Mouse (Mus musculus): ENCODE data around the gene Gpcpd1.
"Not testable (repeated sequence)": the region's sequence is repeated elsewhere in the genome, so short reads cannot be mapped to it uniquely, and the experiment has no call there.

Gene Gpcpd1

DNA sequence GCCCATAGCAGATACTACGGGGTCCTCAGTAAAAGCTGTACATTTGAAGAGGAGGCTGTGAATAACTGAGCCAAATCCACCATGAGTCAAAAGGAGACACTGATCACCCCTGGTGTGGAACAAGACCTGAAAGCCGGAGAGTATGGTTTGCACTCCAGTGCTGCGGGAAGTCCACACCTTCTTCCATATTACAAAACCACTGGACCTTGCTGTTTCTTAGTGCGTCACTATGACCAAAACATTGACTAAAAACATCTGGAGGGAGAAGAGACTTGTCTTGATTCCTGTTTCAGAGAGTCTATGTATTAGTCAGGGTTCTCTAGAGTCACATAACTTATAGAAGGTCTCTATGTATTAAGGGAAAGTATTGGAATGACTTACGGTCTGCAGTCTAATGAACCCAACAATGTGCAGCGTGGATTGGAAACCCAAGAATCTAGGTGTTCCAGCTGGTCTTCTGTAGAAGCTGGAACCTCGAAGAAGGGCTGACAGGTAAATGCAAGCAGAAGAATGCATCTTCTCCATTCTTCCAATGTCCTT lies at the start of gene Gpcpd1:
Gpcpd1 (minus strand) TSS at position 490 of the 540 bp plus-strand sequence.
- no peak for DNase-seq

DNA sequence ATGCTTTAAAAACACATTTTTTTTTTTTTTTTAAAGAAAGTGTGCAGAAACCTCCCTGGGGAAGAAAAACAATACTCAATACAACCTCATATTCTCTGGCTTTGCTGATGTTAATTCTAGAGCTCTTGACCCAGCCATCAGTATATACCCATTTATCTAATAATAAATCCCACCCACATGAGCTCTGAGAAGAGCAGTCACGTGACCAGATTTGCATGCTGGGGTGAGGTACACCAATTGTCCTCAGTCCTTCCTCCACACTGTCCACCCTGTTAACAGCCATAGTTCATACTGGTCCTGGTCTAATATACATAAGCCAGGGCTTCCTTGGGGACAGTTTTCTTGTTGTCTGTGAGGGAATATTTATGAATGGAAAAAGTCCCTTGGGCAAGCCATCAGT lies 49.0 kb upstream of the Gpcpd1 start:
- DNase-seq, result no peak

DNA sequence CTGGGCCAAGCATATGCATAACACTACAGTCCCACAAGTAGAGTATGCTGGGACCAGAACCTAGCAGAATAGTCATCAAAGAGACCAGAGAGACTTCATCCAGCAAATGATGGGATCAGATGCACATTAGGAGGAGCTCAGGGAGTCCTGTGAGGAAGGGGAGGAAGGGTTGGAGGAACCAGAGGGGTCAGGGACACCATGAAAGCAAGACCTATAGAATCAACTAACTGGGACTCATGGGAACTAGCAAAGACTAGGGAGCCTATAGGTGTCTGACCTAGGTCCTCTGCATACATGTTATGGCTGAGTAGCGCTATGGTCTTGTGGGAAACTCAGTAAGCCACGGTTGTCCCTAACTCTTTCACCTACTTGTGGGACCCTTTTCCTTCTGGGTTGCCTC lies 41.1 kb upstream of the Gpcpd1 start:
- no peak for DNase-seq

DNA sequence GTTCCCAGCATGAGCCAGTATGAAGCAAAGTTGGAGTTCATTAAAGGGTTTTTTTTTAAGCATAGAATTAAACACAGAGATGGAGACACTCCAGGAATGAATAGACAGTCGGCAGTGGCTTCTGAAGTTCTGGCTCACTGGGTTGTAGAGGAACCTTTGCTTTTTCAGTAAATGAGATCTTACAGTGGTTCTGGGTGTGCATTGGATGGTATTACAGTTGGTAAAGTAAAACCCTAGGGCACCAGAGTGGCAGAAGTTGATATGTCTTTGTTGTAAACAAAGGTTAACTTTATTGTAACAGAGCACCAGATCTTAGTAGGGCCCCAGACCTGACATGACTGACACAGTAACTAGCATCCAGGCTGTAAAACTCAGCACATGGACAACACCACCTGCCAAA lies 35.6 kb upstream of the Gpcpd1 start:
- no peak for DNase-seq

DNA sequence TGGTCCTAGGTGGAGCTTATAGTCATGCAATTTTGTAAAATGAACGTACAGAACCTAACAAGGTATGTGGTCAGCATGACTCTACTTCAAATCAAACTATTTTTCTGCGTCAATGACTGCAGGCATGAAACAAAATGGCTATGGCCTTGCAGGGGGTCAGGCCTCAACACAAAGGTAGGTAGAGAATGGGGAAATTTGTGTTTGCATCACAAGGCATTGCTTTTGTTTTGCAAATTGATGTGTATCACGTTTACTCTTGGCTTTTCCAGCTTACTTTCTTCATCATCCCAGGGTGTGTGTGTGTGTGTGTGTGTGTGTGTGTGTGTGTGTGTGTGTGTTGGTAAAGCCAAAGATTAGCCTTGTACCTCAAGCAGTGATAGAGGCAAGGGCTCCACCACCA lies 30.2 kb upstream of the Gpcpd1 start:
- no peak for DNase-seq

DNA sequence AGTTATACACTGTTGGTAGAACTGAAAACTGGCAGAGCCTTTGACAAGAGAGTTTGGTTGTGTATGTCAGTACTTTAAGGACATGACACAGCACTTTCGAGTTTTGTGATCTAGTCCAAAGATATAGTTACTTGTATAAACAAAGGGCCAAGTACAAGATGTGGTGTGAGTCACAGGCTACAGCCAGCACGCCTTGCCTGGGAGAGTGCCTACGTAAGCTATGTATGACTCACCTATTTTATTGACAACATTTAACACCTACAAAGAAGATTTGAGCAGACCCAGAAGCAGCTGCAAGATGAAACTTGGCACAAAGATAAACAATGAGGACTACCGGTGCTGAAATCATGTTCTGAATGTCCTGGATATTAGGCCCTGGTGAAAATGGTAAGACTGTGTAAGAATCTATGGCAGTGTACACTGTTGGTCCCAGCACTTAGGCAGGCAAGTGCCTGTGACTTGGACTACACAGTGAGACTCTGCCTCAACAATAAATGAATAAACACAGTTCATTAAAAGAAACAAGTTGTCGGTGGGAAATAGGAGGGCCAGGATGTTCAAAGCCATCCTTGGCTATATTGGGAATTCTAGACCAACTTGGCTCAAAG lies 26.2 kb upstream of the Gpcpd1 start:
- no peak for DNase-seq

DNA sequence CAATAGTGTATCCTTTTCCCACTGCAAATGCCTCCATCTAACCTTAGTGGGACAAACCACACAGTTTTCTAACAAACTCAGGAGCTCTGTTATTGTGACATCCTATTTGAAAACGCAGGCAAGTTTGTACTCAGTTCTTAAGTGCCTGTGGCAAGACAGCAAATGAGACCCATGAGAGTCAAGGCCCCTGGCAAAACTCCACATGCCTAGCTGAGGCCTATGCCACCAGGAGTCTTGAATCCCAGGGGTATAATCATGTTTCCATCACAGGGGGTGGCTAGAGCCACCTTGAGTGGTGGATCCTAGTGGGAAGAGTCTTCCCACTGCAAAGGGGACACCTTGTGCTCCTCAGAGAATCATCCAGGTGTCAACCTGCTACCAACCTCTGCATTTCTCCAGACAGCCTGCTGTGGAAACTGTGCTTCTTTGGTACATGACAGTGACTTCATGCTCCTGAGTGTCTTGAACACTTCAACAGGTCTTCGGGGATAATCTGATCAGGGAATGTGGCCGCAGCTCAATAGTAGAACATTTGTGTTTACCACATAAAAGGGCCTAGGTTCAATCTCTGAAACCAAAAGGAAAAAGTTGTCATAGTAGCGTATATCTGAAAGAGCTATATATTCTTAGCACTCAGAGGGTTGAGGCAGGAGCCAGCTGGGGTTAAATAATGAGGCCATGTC lies 24.2 kb upstream of the Gpcpd1 start:
- no peak for DNase-seq

DNA sequence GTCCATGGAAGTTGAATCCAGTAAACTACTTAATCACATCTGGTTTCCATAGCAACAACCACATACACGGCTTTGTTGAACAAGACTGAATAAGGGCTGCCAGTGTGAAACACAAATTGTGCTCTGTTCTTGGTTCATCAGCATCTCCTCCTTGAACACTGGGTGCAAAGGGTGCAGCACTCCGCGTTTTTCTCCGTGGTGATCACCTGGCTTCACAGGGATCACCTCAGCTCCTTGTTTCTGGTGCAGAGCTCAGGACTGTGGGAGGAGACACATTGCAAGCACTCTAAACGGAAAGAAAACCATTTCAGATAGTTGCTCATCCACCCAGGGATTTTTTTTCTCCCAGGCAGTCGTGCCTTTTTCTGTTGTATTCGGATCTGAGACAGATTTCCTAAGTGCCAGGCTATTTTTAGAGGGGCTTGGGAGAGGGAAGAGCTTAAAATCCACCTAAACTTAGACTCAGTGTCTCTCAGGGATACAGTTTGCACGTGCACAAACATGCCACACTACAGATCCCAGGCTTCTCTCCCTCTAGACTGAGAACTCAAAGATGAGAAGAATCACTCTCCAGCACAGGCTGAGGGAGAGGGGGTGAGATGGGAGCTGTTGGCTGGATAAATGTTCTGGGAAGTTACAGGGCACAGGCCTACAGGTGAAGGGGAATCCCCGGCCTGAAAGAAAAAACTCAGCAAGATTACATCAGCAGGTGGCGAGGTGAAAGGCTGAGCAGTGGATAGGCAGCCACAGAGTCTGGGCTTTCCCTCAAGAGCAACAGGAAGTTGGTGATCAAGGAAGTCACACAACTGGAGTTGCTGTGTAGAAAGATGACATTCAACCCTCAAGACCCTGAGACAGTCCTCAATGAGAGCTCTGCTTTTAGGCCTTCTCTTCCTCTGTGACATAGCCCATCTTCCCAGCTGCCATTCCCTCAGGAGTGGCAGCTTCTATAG lies 19.9 kb upstream of the Gpcpd1 start:
- peak; percentile 28 for DNase-seq

DNA sequence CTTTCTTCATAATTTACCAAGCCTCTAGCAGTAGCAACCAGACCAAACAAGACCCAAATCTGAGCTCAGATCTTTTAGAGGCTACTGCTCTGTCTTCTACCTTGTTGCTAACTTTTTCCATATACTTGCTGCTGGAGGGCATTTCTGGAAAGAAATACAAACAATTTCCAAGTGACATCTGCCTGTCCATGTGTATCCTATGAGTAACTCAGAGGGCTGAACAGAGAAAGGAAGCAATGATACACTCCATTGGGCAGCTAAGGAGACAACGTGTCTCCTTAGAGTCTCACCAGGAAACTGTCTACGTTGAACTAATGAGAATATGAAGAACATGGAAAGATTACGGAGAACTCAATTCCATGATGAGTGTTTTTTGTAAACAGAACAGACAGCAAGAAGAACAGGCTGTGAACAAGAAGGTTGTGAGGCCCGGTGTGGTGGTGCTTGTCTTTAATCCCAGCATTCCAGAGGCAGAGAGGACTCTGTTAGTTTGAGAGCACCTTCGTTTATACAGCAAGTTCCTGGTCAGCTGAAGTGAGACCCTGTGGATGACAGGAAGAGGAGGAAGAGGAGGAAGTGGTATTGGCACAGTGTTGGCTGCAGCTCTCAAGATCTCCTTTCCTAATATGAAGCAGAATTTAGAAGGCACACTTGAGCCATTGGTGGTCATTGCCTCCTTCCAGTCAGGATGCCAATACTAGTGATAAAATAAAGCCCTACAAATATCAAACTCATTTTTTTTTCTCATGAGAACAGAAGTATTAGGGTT lies 18.4 kb upstream of the Gpcpd1 start:
- DNase-seq, result no peak

DNA sequence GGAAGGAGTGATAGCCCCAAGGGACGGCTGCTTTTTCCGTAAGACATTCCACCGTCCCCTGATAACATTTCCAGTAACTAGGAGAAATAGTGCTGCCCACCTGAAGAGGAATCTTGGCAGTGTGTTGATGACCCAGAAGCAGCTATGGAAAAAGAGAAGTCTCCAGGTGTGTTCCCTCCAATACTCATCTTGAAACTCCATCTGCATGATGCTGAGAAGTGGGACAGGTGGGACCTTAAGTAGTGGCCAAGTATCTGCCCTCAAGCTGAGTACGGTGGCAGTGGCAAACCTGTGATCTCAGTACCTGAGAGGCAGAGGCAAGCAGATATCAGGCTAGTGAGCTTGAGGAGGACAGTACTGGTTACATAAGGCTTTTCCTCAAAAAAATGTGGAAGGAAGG lies 17.4 kb upstream of the Gpcpd1 start:
- DNase-seq, result no peak

DNA sequence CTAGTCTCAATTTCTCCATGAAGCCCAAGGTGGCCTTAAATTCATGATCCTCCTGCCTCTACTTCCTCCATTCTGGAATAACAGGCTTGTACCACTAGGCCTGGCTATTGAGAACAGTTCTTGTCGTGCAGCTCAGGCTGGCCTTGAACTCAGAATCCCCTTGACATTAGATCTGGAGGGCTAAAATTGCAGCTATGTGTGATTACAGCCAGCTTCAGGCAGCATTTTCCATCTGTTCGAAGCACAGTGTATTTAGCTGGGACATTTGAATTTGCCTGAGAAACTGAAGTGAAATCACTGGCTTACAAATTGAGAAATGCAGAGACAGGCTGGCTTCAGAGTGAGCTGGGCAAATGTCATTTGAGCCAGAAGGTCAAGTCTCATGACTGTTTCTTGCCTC lies 16.2 kb upstream of the Gpcpd1 start:
- no peak for DNase-seq

DNA sequence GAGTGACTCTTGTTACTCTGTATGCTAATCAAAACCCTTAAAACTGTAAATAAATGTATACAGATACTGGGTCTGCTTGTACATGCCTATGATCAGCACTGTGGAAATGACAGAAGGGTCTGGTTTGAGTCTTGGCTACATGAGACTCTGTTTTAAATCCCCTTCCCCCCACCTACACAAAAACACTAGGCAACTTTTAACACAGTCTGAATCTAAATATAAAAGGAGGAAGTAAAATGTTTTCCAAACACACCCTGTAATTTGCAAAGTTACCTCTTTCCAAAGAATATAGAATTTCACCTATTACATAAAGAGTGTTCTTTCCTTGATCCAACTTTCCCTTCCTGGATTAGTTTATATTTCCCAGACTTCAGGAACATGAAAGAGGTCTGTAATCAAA lies 14.2 kb upstream of the Gpcpd1 start:
- no peak for DNase-seq

DNA sequence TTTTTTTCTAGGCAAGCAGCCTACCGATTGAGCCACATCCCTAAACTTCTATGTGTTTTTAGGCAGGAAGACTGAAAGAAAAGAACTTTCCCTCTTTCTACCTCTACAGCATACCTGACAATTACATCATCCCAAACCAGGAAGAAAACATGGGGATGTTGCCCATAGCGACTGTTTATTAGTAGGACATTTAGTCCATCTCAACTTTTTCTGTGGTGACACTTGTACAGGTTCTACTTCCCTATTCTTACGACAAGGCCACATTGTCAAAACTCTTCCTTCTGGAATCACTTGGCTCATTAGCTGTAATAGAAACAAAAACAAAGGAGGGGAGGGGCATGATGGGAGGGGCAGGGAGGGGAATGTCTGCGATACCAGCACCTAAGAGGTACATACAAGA lies 12.6 kb upstream of the Gpcpd1 start:
- DNase-seq, result no peak

DNA sequence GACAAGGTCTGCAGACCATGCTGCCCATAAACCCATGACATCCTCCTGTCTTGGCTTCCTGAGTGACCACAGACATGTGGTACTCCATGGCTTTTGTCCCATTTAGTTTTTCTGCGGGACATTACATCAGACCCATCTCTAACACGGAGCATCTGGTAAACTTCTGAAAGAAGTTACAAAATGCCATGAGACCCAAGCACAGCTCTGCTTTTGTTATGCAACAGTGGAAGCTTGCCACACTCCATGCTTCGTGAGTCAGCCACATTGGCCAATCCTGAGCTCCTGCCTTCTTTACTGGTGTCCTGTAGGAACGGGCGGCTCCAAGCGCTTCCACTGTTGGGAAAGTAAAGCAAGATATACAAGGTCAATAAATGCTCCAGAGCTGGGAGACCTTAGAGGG lies 11.6 kb upstream of the Gpcpd1 start:
- DNase-seq, result no peak

DNA sequence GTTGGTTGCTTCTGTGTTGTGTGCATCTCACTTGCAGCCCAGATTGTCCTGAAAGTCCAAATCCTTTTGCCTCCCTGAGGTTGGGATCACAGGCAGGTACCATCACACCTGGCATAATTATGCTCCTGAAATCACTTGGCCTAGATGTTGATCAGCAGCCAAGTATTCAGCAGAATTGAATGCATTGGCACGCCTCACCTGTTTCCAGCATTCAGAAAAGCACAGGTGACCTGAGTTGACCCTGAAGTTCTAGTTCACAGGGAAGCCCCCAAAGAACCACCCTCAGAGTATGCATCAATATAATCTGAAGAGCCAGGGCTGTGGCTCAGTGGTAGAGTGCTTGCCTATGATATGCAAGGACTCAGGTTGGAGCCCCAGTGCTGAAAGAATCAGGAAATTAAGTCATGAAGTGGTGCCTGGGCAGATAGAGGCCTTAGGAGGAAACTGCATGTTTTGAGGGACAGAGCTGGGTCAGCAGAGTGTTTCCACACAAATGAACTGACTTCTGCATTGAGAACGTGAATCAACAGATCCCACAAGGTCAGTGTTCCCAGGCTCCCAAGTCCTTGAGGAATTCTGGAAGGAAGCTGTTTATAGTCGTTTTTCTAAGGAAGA lies 10.4 kb upstream of the Gpcpd1 start:
- no peak for DNase-seq

DNA sequence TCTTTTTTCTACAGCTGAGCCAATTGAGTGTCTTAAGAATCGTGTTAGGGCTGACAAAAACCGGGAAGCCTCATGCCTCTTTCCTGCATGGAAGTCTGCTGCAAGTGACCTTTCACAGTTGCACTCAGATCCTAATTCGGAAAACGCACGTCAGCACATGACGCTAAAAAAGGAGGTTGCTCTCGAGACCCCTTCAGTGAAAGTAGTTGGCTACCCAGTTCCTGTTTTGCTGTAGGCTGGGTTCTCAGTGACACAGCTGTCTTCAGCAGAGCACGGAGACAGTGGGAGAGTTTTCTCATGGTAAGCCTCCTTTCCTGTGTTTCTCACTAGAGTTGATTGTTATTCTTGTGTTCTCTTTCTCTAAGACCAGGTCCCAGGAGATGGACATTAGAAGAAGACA lies 9.7 kb upstream of the Gpcpd1 start:
- DNase-seq, result no peak

DNA sequence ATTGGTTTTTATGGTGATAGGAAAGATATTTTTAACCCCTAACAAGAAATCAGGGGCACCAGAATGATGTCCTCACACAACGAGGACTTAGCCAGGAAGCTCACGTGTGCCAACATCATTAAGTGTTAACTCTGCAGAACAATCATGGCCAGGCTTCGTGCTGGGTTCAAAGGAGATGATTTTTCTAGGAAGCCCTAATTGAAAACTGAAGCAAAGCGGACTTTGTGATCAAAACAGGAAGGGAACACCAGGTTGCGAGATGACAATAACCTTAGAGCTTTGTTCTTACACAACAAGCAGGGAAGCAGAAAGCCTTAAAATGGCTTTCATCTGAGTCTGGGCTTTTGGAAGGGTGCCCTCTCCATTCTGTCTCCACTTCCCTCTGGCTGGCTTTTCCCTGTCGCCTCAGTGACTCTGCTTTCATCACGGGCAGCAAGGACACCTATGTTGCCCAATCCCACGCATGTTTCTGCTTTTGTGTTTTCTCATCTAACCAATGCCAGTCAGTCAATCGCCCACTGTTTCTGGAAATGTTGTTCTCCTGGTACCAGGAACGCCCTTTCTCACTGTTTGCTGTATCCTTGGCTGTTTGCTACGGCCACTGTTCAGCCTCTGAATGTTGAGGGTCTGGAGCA lies 8.2 kb upstream of the Gpcpd1 start:
- DNase-seq, result no peak

DNA sequence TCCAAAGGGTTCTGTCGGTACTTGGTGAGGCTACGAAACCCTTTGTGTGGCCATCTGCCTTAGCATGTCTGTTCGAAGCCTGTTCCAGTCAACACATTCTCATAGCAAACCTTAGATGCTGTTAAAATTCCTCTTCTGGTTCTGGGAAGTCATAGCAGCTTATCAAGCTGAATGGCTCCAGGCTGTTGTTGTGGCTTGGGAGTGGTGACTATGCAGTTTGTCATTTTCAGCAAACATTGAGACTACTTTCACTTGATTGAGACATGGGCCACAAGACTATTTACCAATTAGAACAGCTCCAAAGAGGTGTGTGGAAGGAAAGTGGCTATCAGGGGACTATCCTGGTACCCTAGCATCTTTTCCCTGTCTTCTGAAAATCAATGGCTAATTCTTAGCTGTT lies 4.6 kb upstream of the Gpcpd1 start:
- DNase-seq, result no peak

DNA sequence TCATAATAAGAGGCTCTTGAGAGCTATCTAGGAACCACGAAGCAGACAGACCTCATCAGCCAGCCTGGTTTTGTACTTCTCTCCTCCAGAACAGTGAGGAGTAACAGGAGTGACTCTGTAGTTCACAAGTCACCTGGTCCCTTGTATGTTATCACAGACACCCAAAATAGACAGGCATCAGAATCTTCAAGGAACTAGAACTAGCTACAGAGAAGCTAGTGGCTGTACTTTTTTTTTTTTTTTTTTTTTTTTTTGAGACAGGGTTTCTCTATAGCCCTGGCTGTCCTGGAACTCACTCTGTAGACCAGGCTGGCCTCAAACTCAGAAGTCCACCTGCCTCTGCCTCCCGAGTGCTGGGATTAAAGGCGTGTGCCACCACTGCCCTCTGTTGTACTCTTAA lies 4.0 kb upstream of the Gpcpd1 start:
- not testable (repeated sequence) for DNase-seq

DNA sequence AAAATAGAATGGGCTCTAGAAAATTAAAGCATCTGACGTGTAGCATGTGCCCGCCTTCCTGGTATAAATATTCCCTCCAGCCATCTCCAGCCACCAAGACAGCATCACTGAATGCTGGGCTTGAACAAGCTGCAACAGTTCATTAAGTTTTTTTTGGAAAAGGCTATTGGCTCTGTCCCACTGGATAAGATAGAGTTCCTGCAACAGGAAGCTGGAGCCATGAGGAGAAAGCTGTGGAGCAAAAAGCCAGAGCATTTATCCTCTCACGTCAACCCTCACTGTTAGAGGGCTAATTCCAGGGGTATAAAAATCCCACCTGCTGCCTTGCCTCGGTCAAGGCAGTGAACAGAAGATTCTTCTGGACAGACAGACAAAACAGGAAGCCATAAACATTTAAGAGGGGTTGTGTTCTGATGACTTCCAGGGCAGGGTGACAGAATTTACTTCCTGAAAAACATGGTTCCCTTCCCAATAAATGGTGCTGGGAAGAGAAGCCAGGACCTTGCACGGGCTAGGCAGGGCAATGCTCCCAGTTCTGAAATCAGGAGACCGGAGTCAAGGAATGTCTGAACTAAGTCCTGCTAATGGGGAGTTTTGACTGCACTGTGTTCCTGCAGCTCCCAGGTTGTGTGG lies 2.5 kb upstream of the Gpcpd1 start:
- no peak for DNase-seq

DNA sequence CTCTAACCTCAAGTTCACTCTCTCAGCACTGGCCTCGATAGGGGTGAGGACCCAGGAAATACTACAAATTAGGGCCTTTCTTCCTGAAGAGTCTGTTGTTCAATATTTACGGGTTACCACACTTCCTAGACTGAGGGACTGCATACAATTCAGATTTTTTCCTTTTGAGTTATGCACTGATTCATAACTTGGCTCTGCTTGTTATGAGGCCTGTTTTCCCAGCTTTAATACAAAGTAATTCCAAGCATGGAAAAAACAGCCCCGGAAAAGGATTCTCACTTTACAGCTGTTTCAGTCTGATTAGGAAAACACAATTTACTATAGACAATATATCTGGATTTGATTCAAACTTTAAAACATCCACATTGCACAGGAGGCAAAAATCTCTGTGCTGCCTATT lies 1.5 kb downstream of the Gpcpd1 start:
- no peak for DNase-seq
